Mouse (Mus musculus): ENCODE data around the gene Itprip. TPM values are rescaled to one million over a fixed set of nuclear protein-coding genes. Genes with fewer than 3 reads are reported as not detected.

Gene Itprip
- polyA plus RNA-seq, 1 experiment from 2014 or later, result 15.8 TPM

DNA sequence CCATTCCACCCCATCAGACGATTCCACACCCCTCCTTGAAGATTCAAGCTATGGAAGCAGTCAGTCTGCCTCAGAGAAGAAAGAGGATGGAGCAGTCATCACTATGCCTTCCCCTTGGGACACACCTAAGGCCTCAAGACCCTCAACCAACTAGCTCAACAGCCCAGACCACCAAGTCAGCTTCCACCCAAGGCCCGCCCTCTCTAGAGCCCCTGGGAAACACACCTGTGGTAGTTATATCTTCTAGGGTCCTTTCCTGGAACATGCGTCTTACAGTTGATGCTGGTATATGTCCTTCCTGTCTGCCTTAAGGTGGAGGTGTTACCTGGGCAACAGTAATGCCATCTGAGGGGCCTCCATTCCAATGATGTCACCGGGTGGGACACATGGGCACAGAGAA, 4.9 kb downstream of the Itprip start:
- no peak for ATAC-seq (ENCODE audit: insufficient number of reproducible peaks, insufficient read depth, low FRiP score, low read depth)
- Histone ChIP-seq H3K4me2 (ENCODE audit: low read length) (no peak overlapping the region), H3K9me3 (ENCODE audit: control insufficient read depth, low read length) (no peaks in the 10 kb centered on the region), H3K36me3 (ENCODE audit: control insufficient read depth, insufficient read depth, low read length) (peaks cover 12% of the 10 kb centered on the region), H3K4me3 (ENCODE audit: control insufficient read depth in 1 of 2, insufficient read depth in 1 of 2, low read depth in 1 of 2, low read length in 2 of 2) (no peak overlapping the region), H3K9ac (ENCODE audit: low read length) (no peak overlapping the region), H3K27me3 (ENCODE audit: control insufficient read depth, insufficient read depth, low read length) (no peaks in the 10 kb centered on the region), H3K27ac (replicated peaks in 1 of 2; ENCODE audit: control insufficient read depth in 1 of 2, insufficient read depth in 1 of 2, low read depth in 2 of 2, low read length in 2 of 2) (no peak overlapping the region), H3K4me1 (ENCODE audit: control insufficient read depth in 2 of 2, insufficient read depth in 2 of 2, low read length in 2 of 2) (peaks cover 30 to 73% of the 10 kb centered on the region in 2 experiments)
- WGBS, result 94% methylated on average over 4 of the region's 4 CpGs

DNA sequence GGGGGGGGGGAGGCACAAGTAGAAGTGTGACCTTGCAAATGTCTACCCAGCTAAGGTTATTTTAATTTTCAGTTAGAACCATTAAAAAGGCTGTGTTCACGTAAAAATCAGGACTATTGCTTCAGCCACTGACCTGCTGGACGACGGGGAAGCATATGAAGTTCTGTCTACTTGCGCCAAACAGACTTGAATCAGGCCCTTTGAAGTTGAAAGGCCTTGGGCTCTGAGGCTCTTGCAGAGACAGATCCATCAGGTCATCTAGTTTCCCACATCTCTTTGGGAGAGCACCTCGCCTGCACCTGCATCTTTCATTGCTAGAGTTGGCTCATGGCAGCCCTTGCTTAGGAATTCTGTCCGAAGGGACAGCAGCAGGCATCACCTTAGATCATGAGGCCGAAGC, 5.8 kb downstream of the Itprip start:
- peaks cover 12% of the 10 kb centered on the region for H3K36me3 ChIP-seq (ENCODE audit: control insufficient read depth, insufficient read depth, low read length)
- no peak for ATAC-seq (ENCODE audit: insufficient number of reproducible peaks, insufficient read depth, low FRiP score, low read depth)
- 90% methylated on average over 7 of the region's 7 CpGs for WGBS
- no peak overlapping the region for H3K27ac ChIP-seq (replicated peaks in 1 of 2; ENCODE audit: control insufficient read depth in 1 of 2, insufficient read depth in 1 of 2, low read depth in 2 of 2, low read length in 2 of 2)
- peaks cover 34 to 81% of the 10 kb centered on the region in 2 experiments for H3K4me1 ChIP-seq (ENCODE audit: control insufficient read depth in 2 of 2, insufficient read depth in 2 of 2, low read length in 2 of 2)
- H3K4me2 ChIP-seq (ENCODE audit: low read length), result no peak overlapping the region
- H3K9me3 ChIP-seq (ENCODE audit: control insufficient read depth, low read length), result no peaks in the 10 kb centered on the region
- H3K27me3 ChIP-seq (ENCODE audit: control insufficient read depth, insufficient read depth, low read length), result no peaks in the 10 kb centered on the region
- H3K4me3 ChIP-seq (ENCODE audit: control insufficient read depth in 1 of 2, insufficient read depth in 1 of 2, low read depth in 1 of 2, low read length in 2 of 2), result no peak overlapping the region
- no peak overlapping the region for H3K9ac ChIP-seq (ENCODE audit: low read length)

DNA sequence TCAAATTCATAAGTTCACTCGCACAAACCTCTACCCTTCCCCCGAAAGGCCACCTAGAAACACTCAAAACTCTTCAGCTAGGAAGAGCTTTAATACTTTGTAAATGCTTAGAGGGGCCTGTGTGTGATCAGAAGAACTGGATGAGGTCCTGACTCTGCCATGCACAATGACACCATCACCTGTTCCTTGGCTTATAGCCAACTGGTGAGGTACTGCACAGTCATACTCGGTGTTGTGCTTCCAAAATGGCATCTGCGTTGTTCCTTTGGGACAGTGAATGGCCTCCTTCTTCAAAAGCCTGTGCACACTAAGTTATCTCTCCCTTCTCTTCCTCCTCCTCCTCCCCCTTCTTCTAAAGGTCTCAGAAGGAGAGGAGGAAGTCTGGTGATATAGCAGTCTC, 8.3 kb downstream of the Itprip start:
- WGBS, result 69% methylated on average over 4 of the region's 4 CpGs
- no peak for ATAC-seq (ENCODE audit: insufficient number of reproducible peaks, insufficient read depth, low FRiP score, low read depth)
- Histone ChIP-seq H3K27me3 (ENCODE audit: control insufficient read depth, insufficient read depth, low read length) (no peaks in the 10 kb centered on the region), H3K4me2 (ENCODE audit: low read length) (0 out of 2 replicates have a peak overlapping the region, but pooled peaks have one; percentile 58), H3K4me3 (ENCODE audit: control insufficient read depth in 1 of 2, insufficient read depth in 1 of 2, low read depth in 1 of 2, low read length in 2 of 2) (no peak overlapping the region), H3K27ac (replicated peaks in 1 of 2; ENCODE audit: control insufficient read depth in 1 of 2, insufficient read depth in 1 of 2, low read depth in 2 of 2, low read length in 2 of 2) (no peak overlapping the region; a peak in 1 of 4 replicates), H3K4me1 (ENCODE audit: control insufficient read depth in 2 of 2, insufficient read depth in 2 of 2, low read length in 2 of 2) (peaks cover 26 to 57% of the 10 kb centered on the region in 2 experiments), H3K36me3 (ENCODE audit: control insufficient read depth, insufficient read depth, low read length) (peaks cover 18% of the 10 kb centered on the region), H3K9me3 (ENCODE audit: control insufficient read depth, low read length) (no peaks in the 10 kb centered on the region), H3K9ac (ENCODE audit: low read length) (0 out of 2 replicates have a peak overlapping the region, but pooled peaks have one; percentile 34)

GRCm38 (mm10) chr19:47910117-47910618, 8.9 kb downstream of the Itprip start:
- H3K9ac ChIP-seq (ENCODE audit: low read length), result peak overlapping the region; percentile 65
- H3K4me1 ChIP-seq (ENCODE audit: control insufficient read depth in 2 of 2, insufficient read depth in 2 of 2, low read length in 2 of 2), result peaks cover 31 to 57% of the 10 kb centered on the region in 2 experiments
- 35% methylated on average over 2 of the region's 4 CpGs for WGBS
- H3K9me3 ChIP-seq (ENCODE audit: control insufficient read depth, low read length), result no peaks in the 10 kb centered on the region
- peak overlapping the region; percentile 67 to 76; a peak in 1 of 4 replicates for H3K27ac ChIP-seq (replicated peaks in 1 of 2; ENCODE audit: control insufficient read depth in 1 of 2, insufficient read depth in 1 of 2, low read depth in 2 of 2, low read length in 2 of 2)
- peak overlapping the region in 1 of 2 experiments; percentile 19; a peak in 1 of 4 replicates for H3K4me3 ChIP-seq (ENCODE audit: control insufficient read depth in 1 of 2, insufficient read depth in 1 of 2, low read depth in 1 of 2, low read length in 2 of 2)
- H3K27me3 ChIP-seq (ENCODE audit: control insufficient read depth, insufficient read depth, low read length), result no peaks in the 10 kb centered on the region
- H3K36me3 ChIP-seq (ENCODE audit: control insufficient read depth, insufficient read depth, low read length), result peaks cover 18% of the 10 kb centered on the region
- H3K4me2 ChIP-seq (ENCODE audit: low read length), result peak overlapping the region; percentile 58
- no peak for ATAC-seq (ENCODE audit: insufficient number of reproducible peaks, insufficient read depth, low FRiP score, low read depth)

DNA sequence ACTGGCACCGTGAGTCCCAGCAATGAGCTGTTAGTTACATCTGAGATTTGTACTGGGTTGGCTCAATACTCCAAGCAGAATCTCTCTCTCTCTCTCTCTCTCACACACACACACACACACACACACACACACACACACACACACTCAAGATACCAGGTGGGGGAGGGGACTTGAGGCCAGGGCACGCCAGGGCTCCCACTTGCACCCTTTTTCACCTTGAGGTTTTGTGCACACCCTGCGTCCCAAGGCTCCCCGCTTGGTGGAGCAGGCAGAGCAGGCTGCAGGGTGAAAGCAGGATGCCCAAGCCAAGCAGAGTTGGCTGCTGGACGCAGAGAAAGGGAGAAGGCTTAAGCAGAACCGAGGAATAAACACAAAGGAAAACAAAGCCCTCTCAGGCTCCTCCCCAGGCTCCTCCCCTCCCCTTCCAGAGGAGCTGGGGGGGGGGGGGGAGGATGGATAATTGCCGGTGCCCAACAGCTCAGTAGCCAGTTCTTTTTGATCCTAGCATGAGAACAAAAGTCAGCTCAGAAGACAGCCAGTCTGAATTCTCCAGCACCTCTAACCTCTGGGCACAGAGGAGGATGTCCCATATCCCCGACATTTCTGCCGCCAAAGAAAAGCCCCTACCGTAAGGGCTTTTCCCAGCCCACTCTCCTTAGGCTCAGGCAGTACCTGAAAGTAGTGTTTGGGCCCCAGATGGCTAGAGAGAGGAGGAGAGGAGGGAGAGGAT, 9.5 kb downstream of the Itprip start:
- peak overlapping the region; percentile 58 for H3K4me2 ChIP-seq (ENCODE audit: low read length)
- H3K9ac ChIP-seq (ENCODE audit: low read length), result peak overlapping the region; percentile 65
- peaks cover 33 to 56% of the 10 kb centered on the region in 2 experiments for H3K4me1 ChIP-seq (ENCODE audit: control insufficient read depth in 2 of 2, insufficient read depth in 2 of 2, low read length in 2 of 2)
- ATAC-seq (ENCODE audit: insufficient number of reproducible peaks, insufficient read depth, low FRiP score, low read depth), result no peak
- H3K9me3 ChIP-seq (ENCODE audit: control insufficient read depth, low read length), result no peaks in the 10 kb centered on the region
- peaks cover 22% of the 10 kb centered on the region for H3K36me3 ChIP-seq (ENCODE audit: control insufficient read depth, insufficient read depth, low read length)
- no peaks in the 10 kb centered on the region for H3K27me3 ChIP-seq (ENCODE audit: control insufficient read depth, insufficient read depth, low read length)
- peak overlapping the region; percentile 13 to 19; a peak in 3 of 4 replicates for H3K4me3 ChIP-seq (ENCODE audit: control insufficient read depth in 1 of 2, insufficient read depth in 1 of 2, low read depth in 1 of 2, low read length in 2 of 2)
- H3K27ac ChIP-seq (replicated peaks in 1 of 2; ENCODE audit: control insufficient read depth in 1 of 2, insufficient read depth in 1 of 2, low read depth in 2 of 2, low read length in 2 of 2), result peak overlapping the region; percentile 67 to 76
- WGBS, result 5% methylated on average over 10 of the region's 10 CpGs

DNA sequence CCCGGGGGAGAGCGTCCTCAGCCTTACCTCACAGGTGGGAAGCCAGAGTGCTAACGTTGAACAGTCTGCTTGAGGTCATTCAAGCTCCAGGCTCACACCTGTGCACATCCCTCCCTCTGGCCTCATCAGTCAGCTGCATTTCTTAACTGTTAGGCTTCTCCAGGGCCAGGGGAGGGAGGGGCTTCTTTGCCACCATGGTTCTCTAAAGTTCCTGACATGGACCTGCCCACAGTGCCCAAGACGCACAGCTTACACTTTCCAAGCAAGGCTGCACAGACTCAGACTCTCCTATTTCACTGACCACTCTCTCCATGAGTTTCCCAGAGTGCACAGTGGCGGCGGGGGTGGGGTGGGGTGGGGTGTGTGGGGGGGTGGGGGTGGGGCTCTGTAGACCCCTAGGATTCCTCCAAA, 10.1 kb downstream of the Itprip start:
- peaks cover 33 to 56% of the 10 kb centered on the region in 2 experiments for H3K4me1 ChIP-seq (ENCODE audit: control insufficient read depth in 2 of 2, insufficient read depth in 2 of 2, low read length in 2 of 2)
- H3K4me2 ChIP-seq (ENCODE audit: low read length), result no peak overlapping the region
- no peak overlapping the region for H3K4me3 ChIP-seq (ENCODE audit: control insufficient read depth in 1 of 2, insufficient read depth in 1 of 2, low read depth in 1 of 2, low read length in 2 of 2)
- H3K36me3 ChIP-seq (ENCODE audit: control insufficient read depth, insufficient read depth, low read length), result peaks cover 24% of the 10 kb centered on the region
- ATAC-seq (ENCODE audit: insufficient number of reproducible peaks, insufficient read depth, low FRiP score, low read depth), result no peak
- WGBS, result 40% methylated on average over 6 of the region's 6 CpGs
- peak overlapping the region in 1 of 2 experiments; percentile 67; a peak in 1 of 4 replicates for H3K27ac ChIP-seq (replicated peaks in 1 of 2; ENCODE audit: control insufficient read depth in 1 of 2, insufficient read depth in 1 of 2, low read depth in 2 of 2, low read length in 2 of 2)
- peak overlapping the region; percentile 65; the same call in 1 of the 2 replicates for H3K9ac ChIP-seq (ENCODE audit: low read length)
- no peaks in the 10 kb centered on the region for H3K27me3 ChIP-seq (ENCODE audit: control insufficient read depth, insufficient read depth, low read length)
- no peaks in the 10 kb centered on the region for H3K9me3 ChIP-seq (ENCODE audit: control insufficient read depth, low read length)

- peaks cover 24% of the 10 kb centered on the region for H3K36me3 ChIP-seq (ENCODE audit: control insufficient read depth, insufficient read depth, low read length)
- no peak overlapping the region for H3K9ac ChIP-seq (ENCODE audit: low read length)
- H3K4me1 ChIP-seq (ENCODE audit: control insufficient read depth in 2 of 2, insufficient read depth in 2 of 2, low read length in 2 of 2), result peaks cover 44 to 62% of the 10 kb centered on the region in 2 experiments
- no peak overlapping the region for H3K4me3 ChIP-seq (ENCODE audit: control insufficient read depth in 1 of 2, insufficient read depth in 1 of 2, low read depth in 1 of 2, low read length in 2 of 2)
- no peaks in the 10 kb centered on the region for H3K9me3 ChIP-seq (ENCODE audit: control insufficient read depth, low read length)
- no peak for ATAC-seq (ENCODE audit: insufficient number of reproducible peaks, insufficient read depth, low FRiP score, low read depth)
- 84% methylated on average over 9 of the region's 9 CpGs for WGBS
- H3K4me2 ChIP-seq (ENCODE audit: low read length), result no peak overlapping the region
- no peak overlapping the region for H3K27ac ChIP-seq (replicated peaks in 1 of 2; ENCODE audit: control insufficient read depth in 1 of 2, insufficient read depth in 1 of 2, low read depth in 2 of 2, low read length in 2 of 2)
- no peaks in the 10 kb centered on the region for H3K27me3 ChIP-seq (ENCODE audit: control insufficient read depth, insufficient read depth, low read length)
Measured at GRCm38 (mm10) chr19:47907596-47907995, 11.5 kb downstream of the Itprip start.

Measured in heart, embryonic 14.5 days (tissue).